Mouse (Mus musculus): ENCODE results near the gene Ttyh2. TPM values are rescaled to one million over a fixed set of nuclear protein-coding genes. Genes with fewer than 3 reads are reported as not detected.
A peak's percentile ranks its signal among the peaks of the same experiment; 100 is the strongest.

Ttyh2 gene
- total and polyA plus RNA-seq, 3 experiments, result 70.3 to 182 (median 115) TPM

DNA sequence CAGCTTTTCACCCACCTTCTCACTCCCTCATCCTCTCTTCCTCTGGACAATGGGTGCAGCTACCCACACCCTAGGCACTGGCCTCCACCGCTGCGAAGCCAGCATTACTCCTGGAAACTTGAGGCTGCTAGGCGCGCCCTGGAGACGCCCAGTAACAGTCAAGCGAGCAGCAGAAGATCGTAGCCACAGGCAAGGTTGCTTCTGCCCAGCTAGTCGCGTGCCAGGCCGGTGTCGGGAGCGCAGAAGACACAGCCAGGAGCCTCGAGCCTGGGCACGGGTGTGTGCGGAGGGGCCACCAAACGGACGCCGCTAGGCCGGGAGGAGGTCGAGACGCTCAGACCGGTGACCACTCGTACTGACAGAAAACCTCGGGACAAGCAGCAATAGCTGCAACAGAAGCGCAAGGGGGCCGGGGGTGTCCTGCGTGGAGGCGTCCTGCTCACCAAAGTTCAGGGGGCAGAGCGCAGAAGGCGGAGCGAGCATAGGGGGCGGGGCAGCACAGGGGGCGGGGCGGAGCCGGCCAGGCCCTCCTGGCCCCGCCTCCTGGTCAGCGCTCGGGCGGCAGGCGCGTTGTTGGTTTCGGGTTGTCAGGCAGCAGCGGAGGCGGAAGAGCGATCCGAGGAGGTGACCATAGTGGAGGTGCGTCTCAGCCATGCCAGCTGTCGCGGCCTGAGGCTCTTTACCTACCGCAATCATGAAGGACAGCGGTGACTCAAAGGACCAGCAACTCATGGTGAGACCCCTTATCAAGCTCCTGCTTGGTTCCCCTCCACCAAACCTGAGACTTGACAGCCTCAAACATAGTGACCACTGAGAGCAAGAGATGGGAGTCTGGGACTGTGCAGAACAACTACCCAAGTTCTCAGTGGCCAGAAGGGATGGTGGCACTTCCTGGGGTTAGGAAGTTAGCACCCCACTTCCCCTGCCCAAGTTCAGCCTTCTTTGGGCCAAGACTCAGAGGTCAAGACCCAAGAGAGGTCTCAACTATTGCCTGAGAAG is 89.9 kb downstream of the Ttyh2 start, which contains the start of gene Kif19a:
Kif19a (plus strand) TSS at position 569 of the 999 bp plus-strand sequence.
- DNase-seq, result peak; percentile 79

DNA sequence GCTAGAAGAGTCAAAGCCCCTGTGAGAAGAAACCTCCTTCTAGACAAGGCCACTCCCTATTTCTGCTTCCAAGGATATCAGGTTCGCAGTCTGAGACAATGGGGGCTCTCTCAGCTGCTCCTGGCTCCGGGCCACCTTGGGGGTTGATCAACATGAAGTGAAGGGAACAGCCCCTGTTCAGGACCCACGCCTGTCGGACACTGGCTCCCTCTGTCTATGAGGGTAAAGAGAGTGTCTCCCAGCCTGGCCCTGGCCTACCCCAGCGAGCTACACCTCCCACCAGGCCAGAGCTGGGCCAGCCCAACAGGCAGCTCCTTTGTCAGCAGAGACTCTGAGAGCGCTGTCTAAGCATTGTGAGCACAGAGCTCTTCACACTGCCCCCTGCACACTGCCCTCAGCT is 94.7 kb downstream of the Ttyh2 start:
- no peak for DNase-seq

Other genes starting within 250 kb of the Ttyh2 start
- gene Rpl38, start 6.9 kb upstream of the Ttyh2 start, total RNA-seq (2021), result 1,000 to 10,000 TPM; 1,183 to 1,186 TPM
- 64.3 and 68.3 TPM in 2 replicates for gene Rpl38, start 6.9 kb upstream of the Ttyh2 start, polyA plus RNA-seq (2012; rRNA removed)
- under 1 TPM; 0.17 to 0.58 TPM for gene Dnaic2, start 52.0 kb downstream of the Ttyh2 start, total RNA-seq (2021)
- gene Dnaic2, start 52.0 kb downstream of the Ttyh2 start, polyA plus RNA-seq (2012; rRNA removed), result 0.49 and 0.85 TPM in 2 replicates
- gene Kif19a, start 90.0 kb downstream of the Ttyh2 start, total RNA-seq (2021), result under 1 TPM; 0.48 to 0.66 TPM
- 0.48 and 1.3 TPM in 2 replicates for gene Kif19a, start 90.0 kb downstream of the Ttyh2 start, polyA plus RNA-seq (2012; rRNA removed)
- not detected for gene Btbd17, start 120.5 kb downstream of the Ttyh2 start, total RNA-seq (2021)
- 0.24 and 0.32 TPM in 2 replicates for gene Btbd17, start 120.5 kb downstream of the Ttyh2 start, polyA plus RNA-seq (2012; rRNA removed)
- not detected for gene Gpr142, start 123.5 kb downstream of the Ttyh2 start, total RNA-seq (2021)
- gene Gpr142, start 123.5 kb downstream of the Ttyh2 start, polyA plus RNA-seq (2012; rRNA removed), result not detected in 2 replicates
- gene Gprc5c, start 175.7 kb downstream of the Ttyh2 start, total RNA-seq (2021), result 1 to 10 TPM; 4.0 to 7.1 TPM
- gene Gprc5c, start 175.7 kb downstream of the Ttyh2 start, polyA plus RNA-seq (2012; rRNA removed), result 5.2 and 7.6 TPM in 2 replicates
- gene Cd300a, start 214.6 kb downstream of the Ttyh2 start, total RNA-seq (2021), result 1 to 10 TPM; 1.5 TPM
- gene Cd300a, start 214.6 kb downstream of the Ttyh2 start, polyA plus RNA-seq (2012; rRNA removed), result 0.80 and 0.81 TPM in 2 replicates